Mouse (Mus musculus) C3H10T1/2 (cell line): ENCODE measurements around the gene Vmn1r206. TPM values are rescaled to one million over a fixed set of nuclear protein-coding genes. Genes with fewer than 3 reads are reported as not detected.

Experiments
- polyA plus RNA-seq, 2 experiments: library from polyadenylated mRNA; unstranded; fragments of >200 nt; fragmentation: generic; extraction: Trizol; gene quantifications; one replicate each; pipeline ENCODE4 v1.2.1; 2012; ENCODE audit warnings: missing spikeins in 2 of 2

Vmn1r206 gene
- polyA plus RNA-seq = not detected

DNA sequence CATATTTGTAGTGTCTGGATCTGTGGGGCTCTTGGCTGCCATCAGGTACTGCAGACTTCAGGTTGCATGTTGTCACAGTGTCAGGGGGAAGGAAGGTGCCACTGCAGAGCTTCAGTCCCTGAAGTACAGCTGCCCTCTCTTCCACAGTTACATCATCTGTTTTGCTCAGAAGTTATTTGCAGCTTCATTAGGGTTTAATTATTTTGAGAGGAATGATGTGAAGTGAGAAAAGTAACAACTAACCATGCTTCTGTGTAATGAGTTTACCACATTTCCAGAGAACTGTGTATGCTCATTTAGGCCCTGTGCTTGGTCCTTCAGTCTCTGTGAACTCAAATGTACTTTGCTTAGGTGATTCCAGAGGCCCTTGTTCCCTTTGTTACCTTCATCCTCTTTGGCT, at the start of gene Vmn1r206:
Vmn1r206 (minus strand) TSS at position 101 of the 400 bp plus-strand sequence.

DNA sequence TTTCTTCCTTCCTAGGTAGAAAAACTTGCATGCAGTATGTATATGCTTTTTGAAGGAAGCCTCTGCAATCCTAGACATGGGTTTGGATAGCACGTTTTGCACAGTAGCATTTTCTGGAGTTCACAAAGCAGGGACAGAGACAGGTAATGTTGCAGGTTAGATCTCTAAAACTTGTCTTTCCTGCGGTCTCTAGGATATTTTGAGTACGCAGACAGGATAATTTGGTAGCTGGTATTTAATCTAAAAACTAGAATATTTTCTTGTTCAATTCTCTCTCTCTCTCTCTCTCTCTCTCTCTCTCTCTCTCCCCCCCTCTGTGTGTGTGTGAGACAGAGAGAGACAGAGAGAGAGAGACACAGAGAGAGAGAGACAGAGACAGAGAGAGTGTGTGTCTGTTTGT, 31.2 kb downstream of the Vmn1r206 start, which contains the start of gene Vmn1r205:
Vmn1r205 (minus strand) TSS at position 101 of the 400 bp plus-strand sequence.

Other genes starting within 250 kb of the Vmn1r206 start
- not detected for gene Vmn1r199, start 244.4 kb downstream of the Vmn1r206 start, polyA plus RNA-seq
- not detected for gene Vmn1r200, start 233.9 kb downstream of the Vmn1r206 start, polyA plus RNA-seq
- gene Vmn1r201, start 152.3 kb downstream of the Vmn1r206 start, polyA plus RNA-seq = not detected
- gene Vmn1r202, start 118.9 kb downstream of the Vmn1r206 start, polyA plus RNA-seq = not detected
- not detected for gene Vmn1r203, start 106.1 kb downstream of the Vmn1r206 start, polyA plus RNA-seq
- not detected for gene Vmn1r204, start 71.1 kb downstream of the Vmn1r206 start, polyA plus RNA-seq
- not detected for gene Vmn1r205, start 31.3 kb downstream of the Vmn1r206 start, polyA plus RNA-seq
- not detected for gene Vmn1r207-ps, start 105.4 kb upstream of the Vmn1r206 start, polyA plus RNA-seq
- gene Vmn1r208, start 153.1 kb upstream of the Vmn1r206 start, polyA plus RNA-seq = not detected
- gene Vmn1r209, start 185.4 kb upstream of the Vmn1r206 start, polyA plus RNA-seq = not detected
- under 1 TPM in 1 of 2 experiments, not detected in 1; 0.02 TPM for gene Vmn1r210, start 207.1 kb upstream of the Vmn1r206 start, polyA plus RNA-seq
- gene Vmn1r211, start 233.3 kb upstream of the Vmn1r206 start, polyA plus RNA-seq = not detected